Mouse (Mus musculus): Measurements from ENCODE around the gene Rptor.

The Rptor gene

DNA sequence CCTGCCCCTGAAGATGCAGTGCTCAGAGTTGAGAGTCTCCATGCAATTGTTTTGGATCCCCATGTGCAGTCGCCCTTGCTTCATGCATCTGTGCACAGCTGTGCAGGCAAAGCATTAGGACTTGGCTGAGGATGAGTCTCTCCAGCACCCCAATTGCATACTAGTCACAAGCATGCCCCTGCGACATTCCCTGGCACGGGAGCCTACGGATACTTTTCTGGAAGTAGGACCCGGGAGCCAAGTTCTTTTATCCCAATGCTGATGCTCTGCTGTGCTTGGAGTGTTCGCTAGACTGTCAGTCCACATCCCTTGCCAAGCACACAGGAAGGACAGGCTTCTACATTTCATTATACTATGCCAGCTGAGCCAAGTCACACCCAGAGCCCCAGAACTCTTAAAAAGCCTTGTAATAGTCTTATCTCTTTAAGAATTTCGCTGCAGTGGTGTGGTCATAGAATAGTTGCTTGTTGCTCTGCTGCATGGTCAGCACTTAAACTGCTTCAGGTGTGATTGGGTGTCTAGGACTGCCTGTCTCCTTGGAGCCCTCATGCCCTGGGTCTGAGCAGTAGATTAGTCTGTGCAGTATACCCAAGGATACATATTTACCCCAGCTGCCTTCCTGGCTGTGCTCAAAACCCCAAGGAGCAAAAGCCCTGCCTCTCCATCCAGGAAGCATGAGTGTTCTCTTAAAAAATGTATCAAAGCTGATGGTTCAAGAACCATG lies 183.1 kb downstream of the Rptor start:
- no peak for DNase-seq

DNA sequence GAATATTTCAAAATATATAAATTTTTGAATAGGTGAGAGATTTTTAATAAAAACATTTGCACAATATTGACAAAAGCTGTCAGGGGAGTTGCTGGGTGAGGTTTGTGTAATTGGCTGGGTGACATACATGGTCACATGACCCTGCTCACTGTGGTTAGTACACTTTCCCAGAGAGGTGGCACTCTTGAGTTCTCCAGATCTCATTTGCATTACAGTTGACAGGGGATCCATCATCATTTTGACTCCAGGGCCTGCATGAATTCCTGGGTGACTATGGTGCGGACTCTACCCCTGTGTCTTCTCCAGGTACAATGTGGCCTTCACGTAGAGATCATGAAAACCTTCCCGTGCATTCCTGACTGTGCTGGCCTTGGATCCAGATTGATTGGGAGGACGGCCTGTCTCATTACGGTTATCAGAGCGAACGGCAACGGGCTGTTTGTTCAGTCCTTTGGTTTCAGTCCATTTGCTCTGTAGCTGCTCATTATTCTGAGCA lies 183.7 kb downstream of the Rptor start:
- no peak for DNase-seq

DNA sequence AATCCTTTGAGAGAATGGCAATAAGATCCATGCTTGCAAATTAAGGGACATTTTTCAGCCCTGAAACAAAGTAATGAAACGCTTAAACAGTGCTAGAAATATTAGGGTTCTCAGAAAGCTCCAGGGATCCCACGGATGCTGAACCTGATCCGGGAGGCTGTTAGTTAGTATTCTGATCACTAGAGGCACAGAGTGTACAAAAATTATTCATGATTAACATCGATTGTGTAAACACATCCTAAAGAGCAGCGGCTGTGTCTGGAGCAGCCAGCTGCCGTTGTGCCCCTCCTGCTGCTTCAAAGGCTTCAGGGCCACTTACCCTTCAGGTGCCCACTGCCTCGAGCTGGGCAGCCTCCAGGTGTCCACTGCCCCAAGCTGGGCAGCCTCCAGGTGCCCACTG lies 185.8 kb downstream of the Rptor start:
- no peak for DNase-seq

DNA sequence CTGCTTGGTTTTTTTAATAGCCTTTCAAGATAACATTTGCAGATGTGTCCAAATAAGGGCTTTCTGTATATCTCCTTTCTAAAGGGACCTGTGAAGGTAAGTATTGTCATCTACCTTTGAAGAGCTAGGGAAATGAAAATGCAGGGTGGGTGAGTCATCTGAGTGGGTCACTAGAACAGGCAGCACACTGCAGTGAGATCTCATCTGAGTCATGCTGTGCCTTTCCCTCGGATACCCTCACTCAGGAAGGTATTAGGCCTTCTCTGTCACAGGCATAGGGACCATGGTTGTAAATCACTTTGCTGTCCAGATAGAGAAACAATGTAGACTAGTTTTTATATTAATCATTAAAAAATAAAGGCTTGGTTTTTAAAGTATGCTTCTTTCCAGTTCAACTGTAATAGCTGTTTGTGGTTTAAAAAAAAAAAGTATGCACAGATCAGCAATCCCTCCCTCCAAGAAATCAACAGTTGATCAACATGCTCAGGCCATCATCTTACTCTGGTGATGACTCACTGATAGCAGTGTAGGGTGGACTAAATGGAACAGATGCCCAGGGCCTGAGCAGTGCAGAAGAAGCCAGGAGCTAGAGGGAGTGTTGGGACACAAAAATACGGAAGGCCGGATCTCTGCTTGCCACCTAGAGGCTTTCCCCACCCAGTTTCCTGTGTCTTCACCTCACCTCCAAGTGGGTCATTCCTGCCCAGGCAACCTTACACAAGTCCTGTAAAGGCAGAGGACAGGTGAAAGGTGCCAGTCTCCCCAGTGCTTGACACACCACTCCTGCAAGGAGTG lies 186.4 kb downstream of the Rptor start:
- DNase-seq, result peak; percentile 52 to 57

DNA sequence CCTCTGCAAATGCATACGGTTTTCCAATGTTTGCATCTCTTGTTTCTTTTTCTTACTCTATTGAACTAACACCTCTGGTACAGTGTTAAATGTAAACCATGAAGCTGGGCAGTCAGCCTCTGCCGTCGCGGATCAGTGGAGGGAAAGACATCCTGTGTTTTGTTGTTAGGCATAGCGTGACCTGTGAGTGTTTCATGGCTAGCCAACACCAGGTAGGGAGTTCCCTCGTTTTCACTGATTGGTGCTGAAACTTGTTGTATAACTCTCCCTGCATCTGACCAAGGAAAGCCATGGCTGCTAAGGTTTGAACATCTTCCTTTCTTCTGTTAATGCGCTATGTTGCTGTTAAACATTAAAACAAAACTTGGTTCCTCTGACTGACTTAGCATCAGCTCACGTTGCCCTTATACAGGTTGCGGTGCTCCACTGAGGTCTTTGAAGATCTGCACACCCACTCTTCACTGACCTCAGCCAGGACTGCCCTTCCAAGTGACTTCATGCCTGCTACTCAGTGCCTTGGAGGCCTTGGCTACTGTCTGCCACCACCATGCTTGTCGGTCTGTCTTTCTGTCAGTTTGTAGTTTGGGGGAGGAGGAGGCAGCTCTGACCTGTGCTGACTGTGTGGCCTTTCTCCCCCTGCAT lies 189.3 kb downstream of the Rptor start:
- no peak for DNase-seq

DNA sequence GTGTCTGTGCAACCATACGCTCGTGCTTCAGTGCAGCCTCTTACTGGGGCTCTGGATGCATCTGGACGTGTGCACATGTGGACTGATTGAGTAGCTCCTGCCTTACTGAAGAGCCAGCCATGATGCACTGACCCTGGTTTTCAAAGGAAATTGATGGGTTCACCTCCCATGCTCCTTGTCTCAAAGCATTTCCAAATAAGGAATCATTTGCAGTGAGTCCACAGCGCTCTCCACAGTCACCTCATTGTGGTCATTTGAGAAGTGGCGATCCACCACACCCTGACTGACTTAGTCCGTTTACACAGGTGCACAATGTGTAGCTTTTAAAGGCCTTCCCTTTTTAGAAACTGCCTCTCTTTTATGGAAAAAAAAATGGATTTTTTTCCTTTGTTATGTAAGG lies 190.7 kb downstream of the Rptor start:
- no peak for DNase-seq

DNA sequence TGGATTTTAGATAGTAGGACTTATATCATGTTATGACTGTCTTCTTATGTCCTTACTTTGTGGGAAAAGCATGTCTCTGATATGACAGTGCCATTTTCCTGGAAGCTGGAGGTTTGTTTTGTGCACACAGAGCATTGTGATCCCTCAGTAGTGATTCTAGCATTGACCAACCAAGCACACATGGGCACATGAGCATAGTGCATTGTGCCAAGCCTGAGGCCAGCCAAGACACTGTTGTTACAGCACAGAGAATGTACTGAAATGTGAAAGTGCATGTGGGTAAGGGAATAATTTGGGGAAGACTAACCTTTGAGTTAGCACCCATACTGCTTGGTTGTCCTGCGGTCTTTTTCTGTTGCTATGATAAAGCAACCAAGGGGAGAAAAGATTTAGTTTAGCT lies 191.3 kb downstream of the Rptor start:
- DNase-seq, result peak in 1 of 2 experiments; percentile 54

DNA sequence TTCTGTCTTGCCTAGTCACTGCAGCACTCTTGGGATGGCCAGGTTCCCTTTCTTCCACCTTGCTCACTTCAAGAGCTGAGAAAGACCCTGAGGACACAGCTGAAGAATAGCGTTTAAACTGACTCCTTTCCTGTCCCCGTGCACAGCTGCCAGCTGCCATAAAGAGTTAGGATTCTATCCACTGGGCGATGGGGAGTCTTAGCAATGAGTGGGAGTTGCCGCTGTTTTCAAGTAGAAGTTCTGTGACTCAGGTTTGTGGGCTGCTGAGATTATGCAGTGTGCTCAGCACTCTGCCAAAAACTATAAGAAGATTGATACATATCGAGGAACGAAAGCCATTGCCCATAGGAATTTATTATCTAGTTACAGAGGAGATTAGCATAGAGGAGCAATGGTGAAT lies 192.0 kb downstream of the Rptor start:
- no peak for DNase-seq

DNA sequence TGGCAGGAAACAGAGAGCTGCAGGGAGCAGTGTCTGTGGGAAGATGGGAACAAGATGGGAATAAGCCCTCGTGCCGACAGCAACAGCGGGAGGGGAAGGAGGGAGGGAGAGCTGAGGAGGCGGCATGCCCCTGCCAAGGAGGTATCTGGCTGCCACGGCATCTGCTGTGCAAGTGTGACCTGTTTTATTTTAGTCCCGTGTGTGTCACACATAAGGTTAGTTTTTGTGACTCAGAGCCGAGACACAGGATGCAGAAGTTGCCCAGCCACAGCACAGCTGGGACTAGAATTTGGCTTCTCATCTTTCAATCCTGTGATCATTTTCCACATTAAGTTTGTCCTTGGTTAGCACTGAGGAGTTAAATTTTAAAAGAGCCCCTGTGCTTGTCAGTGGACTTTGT lies 193.7 kb downstream of the Rptor start:
- DNase-seq, result peak; percentile 73 to 80

DNA sequence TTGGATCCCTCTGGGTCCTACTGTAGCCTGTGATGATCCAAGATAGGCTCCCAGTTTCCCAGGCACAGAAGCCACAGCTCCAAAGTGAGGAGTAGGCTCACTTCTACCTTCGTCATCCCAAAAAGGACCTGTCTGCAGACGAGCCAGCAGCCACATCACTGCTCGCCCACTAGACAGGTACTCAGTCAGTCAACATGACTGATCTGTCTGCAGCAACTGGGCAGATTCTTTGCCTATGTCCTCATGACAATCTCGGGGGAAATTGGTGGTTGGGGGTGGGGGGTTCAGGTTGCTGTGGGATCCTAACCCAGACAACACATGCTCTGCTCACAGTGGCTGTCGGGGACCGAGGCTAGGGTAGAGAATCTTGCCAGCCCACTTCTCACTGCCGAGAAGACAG lies 194.1 kb downstream of the Rptor start:
- DNase-seq, result no peak

DNA sequence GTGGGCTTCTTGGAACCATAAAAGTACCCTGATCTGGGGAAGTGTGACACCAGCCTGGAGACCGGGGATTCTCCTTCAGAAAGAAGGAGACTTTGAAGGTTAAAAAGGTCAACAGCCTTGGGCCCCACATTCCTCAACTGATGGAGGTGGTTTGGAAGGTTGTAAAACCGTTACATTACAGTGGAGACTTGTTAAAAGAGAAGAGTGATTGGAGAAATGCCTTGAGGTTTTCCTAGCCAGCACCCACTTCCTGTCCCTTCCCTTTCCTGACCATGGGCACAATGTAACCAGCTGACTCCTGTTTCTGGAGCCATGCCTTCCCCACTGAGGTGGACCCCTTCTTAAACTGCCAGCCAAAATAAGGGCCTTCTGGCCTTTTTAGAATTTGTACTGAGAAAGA lies 196.8 kb downstream of the Rptor start:
- no peak for DNase-seq

DNA sequence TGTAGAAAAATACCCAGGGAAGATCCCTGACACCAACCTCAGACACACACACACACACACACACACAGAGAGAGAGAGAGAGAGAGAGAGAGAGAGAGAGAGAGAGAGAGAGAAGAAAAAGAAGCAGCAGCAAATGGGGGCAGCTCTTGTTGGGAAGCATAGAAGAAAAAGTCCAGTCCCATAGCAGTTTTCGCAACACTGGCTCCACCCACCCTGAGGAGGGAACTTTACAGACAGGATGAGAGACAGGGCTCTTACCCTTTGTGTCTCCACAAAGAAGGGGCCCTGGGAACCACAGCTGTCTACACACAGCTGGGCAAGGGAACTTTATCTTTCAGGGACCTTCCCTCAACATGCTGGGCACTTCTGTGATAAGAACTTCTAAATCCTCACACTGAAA lies 199.2 kb downstream of the Rptor start:
- DNase-seq, result no peak

DNA sequence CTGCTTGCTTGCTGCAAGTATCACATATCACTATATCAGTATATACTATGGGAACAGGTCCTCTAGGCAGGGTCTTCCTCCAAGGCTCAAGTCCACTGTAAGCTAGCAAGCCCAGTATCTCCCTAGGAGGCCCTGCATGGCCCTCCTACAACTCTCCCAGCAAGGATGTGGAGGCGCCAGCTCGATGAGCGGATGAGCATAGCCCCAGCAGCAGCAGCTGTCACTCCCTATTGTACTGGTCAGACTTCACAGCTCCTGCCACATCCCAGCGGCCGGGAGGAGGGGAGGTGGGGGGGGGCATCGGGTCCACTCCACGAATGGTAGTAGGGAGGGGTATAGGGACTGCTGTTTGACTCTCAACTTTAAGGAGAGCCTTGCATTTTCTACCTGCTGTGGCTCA lies 200.2 kb downstream of the Rptor start:
- no peak for DNase-seq

DNA sequence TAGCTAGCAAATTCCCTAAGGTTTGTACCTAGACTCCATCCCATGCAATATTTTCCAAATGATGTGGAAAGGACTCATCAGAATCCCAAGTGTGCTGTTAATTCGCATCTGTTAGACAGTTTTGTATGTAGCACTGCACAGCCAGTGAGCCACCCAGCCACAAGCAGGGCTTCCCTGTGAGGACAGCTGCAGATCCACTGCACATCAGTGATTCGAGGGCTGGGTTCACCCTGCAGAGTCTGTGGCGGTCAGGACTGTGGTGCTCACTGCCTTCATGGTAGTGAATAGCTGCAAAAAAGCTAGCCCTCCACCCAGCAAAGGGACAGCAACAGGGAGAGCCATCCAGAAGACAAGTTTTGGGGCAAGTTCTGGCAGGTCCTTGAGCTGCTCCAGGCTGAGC lies 201.7 kb downstream of the Rptor start:
- no peak for DNase-seq

DNA sequence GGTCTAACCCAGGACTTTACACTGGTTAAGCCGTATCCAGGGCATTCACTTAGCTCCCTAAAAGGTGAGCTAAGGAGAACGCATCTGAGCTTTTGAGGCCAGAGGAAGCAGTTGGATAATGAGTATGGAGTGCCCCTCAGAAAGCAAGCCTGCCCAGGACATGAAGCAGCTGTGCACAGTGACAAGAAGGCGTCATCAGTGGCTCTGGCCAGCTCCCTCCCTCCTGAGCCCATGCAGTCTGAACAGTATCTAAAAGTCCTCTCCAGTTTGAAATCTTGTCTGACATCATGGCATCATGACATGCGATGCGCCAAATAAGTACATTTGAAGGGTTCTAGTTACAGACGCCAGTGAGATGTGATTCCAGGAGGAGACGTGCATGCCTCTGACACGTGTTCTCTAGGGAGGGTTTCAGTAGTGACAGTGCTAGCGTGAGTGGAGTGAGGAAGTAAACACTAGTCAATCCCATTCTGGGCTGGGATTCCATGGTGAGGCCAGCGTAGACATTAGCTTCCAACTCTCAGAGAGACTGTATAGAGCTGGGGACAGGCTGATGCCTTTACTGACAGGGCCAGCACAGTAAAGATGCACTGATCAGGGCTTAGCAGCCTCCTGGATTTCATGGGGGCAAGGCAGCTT lies 202.5 kb downstream of the Rptor start:
- DNase-seq, result no peak

DNA sequence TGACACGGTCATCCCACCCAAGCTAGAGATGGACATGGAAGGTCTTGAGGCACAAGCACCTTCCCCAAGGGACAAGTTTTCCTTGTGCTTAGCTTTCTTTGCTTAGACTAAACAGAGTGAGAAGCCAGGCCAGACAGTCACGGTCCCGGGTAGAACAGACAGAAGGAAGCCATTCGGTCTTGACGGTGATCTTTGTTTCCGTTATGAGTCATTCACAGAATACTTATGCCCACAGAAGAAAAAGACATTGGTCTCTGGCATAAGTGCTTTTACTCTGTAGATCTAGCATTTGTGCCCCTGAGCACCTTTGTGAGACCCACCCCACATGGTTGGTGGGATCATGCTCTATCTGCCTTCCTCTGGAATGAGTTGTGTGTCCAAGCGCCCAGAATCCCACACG lies 203.8 kb downstream of the Rptor start:
- no peak for DNase-seq

DNA sequence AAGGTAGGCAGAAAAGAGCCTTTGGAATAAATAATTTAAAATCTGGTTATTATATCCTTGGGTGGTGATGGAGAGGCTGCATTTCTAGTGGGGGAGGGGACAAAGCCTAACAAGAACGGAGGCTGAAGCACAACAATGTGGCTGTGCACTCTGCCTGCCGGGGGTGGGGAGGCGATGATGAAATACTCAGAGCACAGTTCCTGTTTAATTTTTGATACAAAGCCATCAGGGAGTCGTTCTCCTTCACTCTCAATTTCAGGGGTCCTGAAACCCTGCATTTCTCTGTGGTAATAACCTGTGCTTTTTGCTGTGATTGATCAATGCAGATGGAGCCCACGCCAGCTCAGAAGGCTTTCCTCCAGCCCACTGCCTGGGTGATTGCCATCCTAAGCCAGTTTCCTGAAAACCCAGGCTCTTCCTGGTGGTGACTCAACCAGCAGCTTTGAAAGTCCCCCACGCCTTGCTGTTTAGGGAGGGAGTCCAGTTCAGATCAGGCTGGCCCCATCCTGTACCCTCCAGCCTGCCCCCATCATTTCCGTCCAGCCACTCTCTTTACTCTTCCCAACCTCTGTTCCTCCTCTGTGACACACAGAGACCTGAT lies 204.8 kb downstream of the Rptor start:
- no peak for DNase-seq

DNA sequence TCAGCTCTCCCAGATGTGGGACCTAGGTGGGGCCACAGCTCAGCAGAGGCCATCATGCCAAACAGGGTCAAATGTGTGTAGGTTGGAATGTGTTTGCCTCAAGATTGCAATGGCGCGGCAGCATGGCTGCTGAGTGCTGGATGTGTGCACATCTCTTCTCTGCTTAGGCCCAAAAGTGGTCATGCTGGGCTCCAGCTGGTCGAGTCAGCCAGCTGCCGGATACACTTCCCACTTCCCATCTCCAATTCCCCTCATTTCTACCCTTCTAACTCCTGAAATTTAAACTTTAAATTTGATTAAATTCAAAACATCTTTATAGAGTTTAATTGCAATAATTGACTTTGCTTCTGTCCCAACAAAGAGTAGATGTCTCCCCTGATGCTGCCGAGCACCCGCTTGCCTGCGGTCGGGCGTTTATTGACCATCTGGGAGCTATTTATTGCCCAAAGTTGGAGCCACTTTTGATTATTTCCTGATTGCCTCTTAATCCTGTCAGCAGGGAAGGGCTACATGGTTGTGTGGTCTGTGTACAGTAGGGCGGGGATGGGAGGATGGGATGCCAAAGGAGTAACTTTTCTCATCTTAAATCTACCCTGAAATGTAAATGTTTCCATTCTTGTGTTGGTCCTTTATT lies 206.1 kb downstream of the Rptor start:
- DNase-seq, result no peak

DNA sequence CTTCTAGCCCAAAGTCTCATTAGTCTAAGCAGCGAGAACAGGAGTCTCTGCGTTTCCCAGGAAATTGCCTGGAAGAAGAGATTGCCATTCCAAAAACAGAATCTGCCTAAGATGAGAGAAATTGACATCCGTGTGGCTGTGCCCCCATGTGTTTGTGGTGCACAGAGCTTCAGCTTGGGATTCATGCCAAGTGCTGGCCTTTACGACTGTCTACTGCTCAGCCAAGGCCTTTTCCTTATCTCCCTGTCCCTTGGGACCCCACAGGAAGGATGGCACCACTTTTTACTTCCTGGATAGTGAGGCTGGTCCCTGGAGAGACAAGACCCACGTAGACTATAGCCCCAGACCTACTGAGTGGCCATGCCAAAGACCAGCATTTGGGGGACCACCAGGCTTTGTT lies 206.6 kb downstream of the Rptor start:
- peak; percentile 44 to 66 for DNase-seq

DNA sequence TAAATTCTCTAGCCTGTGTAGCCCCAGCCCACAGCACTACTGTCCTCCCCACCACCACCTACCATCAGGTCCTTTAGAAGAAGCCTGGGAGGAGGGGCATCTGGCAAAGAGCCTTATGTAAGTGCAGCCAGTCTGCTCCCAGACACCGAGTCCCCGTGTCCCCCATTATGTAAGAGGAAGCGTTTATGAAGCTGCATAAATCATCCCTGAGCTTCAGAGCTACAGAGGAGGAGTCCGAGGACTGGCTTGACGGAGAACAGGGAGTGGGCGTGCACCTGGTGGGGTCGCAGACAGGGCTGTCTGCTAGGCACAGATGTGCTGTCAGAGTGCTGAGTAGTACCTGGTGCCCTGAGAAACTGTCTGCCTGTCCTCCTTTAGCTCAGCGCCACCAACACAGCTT lies 208.3 kb downstream of the Rptor start:
- DNase-seq, result no peak

DNA sequence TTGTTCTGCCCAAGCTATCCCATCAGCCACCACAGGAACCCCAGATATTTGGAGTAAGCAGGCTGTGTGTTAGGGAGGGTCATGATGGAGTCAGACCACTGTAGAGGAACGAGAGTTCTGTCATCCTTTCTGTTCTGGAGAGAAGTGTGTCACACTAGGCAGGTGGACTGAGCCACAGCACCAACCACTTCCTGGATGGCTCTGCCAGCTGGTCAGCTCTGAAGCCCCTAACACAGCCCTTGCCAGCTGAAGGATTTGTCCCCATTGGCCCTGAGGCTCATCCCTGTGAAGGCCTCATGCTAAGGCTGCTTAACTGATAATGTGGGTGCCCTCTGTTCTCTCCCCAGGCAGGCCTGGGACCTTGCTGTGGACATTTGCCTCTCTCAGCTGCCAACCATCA lies 208.9 kb downstream of the Rptor start:
- DNase-seq, result no peak

DNA sequence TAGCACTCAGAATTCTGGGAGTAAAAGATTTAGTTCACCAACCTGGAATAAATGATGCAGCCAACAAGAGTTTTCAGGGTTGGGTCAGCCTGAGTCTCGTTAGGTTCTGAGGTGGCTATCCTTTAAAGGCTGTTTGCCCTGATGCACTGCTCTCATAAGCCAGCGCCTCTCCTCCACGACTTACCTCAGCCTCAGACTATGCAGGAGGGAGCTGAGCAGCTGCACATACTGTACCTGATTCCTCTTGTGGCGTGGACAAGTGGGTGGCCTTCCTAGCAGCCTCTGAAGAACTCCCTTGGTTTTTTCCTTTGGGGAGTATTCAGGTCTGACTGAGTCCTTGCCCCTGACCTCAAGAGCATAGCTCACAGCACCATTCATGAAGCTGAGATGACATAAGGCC lies 209.4 kb downstream of the Rptor start:
- DNase-seq, result no peak

All from cerebellum, postnatal 25 days (tissue).